Mouse (Mus musculus): ENCODE data around the gene Pigp.
"Not testable (repeated sequence)": the region's sequence is repeated elsewhere in the genome, so short reads cannot be mapped to it uniquely, and the experiment has no call there.

The Pigp gene

DNA sequence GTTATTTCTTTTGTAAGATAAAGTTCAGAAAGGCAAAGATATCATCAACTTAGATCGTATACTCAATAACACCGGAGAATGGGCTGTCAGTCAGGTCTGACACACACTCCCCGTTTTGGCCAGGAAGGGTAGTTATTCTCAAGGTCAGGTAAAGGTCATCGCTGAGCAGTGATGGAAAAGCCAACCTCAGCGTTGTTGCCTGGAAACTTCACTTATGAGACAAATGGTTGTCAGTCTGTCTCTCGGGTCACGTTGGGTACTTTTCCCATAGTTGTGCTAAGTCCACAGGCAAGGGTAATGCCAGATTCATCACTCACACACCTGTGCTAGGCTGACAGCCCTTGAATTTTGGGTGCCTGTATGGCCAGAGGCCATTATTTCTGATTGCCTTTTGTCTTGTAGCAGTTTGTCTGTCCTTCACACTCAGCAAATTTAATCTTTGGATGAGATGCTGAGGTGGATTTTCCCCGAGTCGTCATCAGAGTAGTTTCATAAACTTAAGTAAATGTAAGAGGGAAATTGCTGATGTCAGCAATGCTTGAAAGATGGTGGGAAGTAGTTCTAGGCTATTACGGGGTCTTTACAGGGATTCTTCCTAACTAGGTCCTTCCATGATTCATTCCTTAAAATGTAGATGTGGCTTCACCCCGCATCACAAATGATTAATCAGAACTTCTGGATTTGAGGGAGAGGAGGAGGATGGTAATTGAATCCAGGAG is 14.7 kb downstream of the Pigp start:
- DNase-seq, result no peak

DNA sequence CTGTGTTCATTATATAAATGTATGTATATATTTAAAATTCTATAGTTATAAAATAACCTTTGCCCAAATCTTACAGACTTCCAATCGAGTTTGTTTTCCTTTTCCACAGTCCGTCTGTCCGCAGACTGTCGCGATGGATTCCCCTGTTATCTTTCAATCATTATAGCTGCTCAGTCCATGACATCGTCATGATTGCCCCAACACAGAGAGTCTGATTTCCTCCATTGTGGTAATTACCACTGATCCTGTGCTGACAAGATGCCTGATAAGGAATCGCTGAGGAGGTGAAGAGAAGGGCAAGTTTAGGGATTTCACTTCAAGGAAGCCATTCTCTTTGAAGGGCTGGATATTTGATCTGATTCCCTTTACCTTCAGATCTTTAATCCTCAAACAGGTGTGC is 15.6 kb downstream of the Pigp start:
- no peak for DNase-seq

DNA sequence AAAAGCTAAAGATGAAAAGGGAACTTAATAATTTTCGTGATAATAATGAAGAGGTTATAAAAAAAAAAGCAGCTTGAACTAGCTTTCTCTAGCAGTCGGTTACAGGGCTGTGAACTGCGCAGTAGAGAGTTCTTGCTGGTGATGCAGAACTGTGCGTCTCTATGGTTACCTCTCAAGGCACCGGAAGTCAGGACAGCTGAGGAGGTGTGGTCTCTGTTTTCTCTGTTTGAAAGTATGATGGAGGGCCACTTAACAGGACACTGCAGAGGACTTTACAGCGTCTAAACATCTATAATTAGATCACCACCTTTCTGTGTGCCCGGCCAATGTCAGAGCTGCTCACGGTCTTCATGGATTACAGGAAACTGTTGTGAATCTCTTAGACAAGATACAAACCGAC is 17.2 kb downstream of the Pigp start:
- peak; percentile 62 for DNase-seq

DNA sequence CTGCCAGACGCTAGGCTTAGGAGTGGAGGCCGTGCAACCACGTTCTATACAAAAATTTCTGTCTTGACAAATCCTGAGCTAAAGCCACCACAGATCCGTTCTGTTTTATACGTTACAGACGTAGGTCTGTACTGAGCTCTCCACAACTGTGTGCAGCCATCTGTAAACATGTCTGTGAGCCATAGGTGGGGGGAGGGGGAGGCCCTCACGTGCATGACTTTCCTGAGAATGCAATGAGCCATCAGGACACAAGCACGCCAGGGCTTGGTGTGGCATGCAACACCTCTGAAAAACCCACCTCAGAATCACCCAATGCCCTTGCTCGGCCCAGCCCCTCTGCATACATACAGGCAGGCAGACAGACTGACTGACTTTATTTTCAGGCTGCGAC is 21.4 kb downstream of the Pigp start:
- peak; percentile 29 for DNase-seq

DNA sequence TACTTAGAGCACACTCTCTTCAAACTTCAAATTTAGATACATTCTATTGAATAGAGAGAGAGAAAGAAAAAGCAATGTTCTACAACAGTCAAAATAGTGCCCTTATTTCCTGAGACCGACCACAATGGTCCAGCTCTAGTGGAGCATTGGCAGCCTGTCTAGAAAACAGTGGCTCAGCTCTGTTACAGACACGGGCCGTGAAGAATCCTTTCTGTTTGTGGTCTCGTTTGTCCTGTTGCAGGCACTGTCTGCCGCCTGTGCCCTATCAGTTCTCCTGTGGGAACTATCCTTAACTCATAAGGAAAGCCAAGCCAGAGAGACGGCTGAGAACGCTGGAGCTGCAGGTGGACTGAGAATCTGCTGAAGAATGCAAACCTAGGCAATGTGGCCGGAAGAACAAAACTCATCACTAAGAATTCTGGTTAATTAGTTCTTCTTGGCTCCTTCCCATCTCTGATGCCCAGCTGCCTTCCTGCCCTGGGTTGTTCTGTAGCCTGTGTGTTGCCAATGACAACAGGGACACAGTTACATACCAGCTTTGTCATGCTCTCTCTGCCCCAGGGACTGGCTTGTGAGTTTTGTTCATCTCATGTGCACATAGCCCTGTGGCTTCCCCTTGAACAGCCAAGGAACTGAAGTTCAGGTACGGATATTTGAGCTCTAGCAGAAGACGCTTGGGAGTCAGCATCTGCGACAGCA is 21.9 kb downstream of the Pigp start:
- no peak for DNase-seq

DNA sequence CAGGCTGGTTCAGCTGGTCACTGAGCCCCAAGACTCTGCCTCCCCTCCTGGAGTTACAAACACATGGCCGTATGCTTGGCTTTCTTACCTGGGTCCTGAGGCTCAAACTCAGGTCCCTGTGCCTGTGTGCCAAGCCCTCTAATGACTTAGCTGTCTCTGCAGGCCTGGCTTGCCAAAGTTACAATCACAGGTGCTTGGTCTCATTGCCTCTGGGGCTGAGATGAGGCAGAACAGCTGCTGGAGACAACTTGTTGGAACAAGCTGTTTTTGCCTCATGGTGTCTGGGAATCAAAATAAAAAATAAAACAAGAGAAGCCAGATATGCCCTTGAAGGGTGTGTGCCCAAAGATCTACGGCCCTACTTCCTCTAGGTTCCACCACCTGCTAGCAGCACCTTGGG is 22.9 kb downstream of the Pigp start:
- DNase-seq, result no peak

DNA sequence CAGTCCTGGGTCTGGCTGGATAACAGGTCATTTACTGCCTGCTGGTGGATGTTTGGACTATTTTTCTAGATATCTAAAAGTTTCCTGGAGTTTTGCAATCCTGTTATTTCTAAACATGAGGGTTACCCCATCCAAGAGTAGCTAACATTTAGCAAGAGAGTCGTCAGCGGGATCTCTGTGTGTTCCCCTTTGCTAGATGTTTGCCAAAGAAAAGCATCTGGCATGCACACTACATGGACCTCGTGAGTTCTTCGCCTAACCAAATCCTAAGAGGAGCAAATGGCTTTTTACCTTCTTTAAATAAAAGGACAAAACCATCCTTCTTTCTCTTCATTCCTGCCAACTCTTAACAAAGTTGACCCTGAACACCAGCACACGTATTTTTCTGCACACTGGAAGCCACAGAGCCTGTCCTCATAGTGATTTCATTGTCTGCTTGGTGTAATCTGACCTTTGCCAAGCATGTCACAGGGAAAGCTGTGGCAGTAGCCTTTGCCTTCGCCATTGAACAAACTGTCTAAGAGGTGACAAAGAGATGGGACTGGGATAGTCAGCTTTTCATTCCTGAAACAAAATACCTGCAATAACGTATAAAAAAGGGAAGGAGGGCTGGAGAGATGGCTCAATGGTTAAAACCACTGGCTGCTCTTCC is 24.4 kb downstream of the Pigp start:
- DNase-seq, result no peak

DNA sequence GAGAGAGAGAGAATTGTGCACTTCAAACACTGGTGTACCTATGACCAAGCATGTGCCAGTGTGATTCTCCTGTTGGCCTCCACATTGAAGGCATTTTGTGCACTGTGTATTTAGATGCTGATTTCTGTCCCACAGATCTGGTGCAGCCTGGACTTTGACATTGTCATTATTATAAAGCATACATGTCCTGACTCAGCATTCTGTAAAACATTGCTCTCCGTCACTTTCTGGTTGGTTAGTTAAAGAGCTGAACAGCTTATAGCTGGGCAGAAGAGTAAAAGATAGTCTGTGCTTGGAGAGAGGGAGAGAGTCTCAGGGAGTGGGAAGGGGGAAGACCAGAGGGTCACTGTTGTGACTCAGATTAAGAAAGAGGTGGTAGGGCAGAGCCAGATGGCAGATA is 25.9 kb downstream of the Pigp start:
- DNase-seq, result no peak

DNA sequence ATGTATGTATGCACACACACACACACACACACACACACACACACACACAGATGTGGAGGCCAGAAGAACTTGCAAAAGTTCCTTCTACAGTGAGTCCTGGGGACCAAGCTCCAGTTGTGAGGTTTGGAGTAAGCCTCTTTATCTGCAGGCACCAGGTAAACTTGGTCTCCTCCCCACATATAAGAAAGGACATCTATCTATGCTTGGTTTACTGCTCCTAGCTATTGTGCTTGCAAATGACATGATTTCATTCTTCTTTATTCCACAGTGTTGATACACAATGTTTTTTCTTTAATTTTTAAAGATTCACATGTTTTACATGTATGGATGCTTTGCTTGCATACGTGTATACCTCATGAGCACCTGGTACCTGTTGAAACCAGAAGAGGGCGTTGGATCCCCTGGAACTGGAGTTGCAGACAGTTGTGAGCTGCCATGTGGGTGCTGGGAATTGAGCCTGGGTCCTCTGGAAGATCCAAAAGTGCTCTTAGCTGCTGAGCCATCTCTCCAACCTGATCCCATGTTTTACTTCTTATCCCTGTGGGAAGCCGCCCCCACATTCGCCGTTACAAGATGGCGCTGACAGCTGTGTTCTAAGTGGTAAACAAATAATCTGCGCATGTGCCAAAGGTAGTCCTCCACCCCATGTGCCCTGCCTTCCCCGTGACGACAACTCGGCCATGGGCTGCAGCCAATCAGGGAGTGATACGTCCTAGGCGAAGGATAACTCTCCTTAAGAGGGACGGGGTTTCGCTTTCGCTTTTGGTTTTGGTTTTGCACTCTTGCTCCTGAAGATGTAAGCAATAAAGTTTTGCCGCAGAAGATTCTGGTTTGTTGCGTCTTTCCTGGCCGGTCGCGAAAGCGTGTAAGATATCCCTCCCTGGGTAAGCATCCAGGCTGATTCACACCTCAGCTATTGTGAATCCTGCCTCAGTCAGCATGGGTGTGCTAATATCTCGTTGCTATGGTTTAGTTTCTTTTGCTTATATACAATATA is 32.2 kb downstream of the Pigp start:
- not testable (repeated sequence) for DNase-seq

DNA sequence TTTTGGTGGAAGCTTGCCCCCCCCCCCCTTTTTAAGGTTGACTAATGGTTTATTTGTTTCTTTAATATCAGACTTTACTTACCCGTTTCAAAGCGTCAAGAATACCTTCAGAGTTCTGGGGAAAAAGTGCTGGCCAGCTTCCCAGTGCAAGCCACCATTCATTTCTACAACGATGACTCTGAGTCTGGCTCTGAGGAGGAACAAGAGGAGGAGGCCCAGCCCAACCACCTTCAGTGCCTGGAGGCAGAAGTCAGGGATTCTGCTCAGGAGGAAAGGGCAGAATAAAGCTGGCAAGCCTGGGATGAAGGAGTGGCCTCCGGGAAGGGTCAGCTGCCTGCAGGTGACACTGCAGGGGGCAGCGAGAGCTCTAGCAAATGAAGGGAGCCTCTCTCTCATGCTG is 36.0 kb downstream of the Pigp start:
- no peak for DNase-seq

DNA sequence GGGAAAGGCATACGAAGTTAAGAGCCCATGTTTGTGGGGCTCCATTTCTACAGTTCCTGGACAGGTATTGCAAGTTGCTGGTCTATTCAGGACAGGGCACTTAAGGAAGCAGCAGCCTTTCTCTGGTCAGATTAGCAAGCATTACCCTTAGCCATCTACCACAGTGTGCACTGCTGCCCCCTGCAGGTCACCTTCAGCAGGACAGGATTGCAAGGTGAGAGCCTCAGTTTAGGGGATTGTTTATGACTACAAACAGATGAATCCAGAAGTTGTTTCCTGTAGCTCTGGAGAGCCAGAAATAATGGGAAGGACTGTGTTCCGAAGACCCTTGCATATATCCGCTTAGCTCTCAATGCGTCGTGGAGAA is 39.8 kb downstream of the Pigp start:
- DNase-seq, result peak; percentile 71

DNA sequence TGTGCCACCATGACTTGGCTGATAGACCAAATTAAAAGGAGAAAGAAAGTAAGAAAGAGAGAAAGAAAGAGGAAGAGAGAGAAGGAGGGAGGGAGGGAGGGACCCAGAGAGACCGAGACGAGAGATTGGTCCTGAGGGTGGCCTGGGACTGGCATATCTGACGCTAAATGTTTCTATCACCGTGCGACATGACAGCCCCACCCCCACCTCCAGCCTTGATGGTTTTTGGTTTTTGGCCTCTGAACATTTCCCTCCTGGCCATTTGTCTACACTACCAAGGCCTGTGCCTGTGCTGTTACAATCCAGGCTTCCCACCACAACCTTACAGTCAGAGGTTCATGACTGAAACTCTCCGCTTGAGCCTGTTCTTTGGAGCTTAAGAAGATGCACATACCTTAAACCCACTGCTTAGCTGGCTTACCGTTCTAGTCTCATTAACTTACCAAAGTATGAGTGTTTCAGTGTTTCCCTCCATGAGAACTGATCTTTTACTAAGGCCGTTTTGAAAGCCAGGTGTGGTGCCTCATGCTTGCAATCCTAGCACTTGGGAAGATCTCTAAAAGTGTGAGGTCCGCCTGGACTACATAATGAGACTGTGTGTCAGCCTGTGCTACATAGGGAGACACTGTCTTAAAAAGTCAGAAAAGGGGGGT is 40.3 kb downstream of the Pigp start:
- no peak for DNase-seq

DNA sequence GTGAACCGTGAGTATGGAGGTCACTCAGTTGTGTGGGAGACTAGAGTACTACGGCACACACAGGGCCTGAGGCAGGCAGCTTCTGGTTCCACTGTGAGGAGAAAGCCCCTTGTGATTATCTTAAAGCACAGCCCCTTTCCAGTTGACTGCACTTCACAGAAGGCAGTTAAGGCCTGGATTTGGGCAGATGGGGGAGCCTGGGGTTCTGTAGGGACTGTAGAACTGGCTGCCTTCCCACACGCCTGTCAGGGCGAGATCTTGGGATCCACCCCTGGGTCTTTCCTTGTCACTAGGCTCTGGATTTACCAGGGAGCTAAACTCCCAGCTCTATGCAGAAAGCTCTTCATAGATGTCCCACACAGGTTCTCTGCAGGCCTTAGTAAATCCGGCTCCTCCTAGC is 41.2 kb downstream of the Pigp start:
- DNase-seq, result no peak

DNA sequence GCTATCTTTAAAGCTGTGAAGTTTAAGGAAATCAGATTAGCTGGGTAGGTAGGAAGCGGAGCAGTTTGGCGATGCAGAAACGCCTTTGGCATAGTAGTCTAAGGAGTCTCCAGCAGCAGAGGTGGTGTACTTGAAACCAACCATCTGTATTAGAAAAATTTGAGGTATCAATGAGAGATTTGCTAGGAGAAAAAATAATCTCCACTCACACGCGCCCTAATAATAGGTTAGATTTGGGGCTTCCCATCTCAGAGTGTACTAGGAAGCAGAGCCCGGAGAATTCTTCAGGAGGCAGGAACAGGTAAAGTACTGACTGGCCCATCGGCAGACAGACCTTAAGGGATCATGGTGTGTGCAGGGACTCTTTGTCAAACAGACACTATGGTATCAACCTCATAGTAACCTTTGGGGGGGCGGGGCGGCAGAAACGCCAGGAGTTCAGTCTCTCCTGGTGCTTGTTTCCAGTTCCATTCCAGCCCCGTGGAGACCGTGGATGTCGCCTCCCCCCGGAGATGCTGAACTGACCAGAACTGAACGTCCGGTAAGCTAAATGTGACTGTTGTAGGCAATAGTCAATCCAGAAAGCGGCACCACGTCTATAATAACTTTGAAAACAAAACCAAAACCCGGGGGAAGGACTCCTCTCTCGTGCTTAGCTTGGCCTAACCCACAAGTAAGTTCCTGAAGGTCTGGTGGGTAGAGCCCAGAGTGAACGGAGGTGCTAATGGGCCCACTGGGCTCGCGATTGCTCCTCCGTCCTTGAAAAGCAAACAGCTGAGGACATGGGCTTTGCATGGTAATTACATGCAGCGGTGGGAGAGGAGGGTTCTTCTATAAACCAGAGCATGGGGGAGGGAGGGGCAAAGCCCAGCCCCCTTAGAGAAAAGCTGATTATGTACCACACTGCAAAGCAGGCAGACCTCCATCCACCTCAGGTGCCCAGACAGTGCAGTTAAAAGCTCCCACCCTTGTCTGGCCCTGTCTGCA is 42.5 kb downstream of the Pigp start:
- DNase-seq, result no peak

DNA sequence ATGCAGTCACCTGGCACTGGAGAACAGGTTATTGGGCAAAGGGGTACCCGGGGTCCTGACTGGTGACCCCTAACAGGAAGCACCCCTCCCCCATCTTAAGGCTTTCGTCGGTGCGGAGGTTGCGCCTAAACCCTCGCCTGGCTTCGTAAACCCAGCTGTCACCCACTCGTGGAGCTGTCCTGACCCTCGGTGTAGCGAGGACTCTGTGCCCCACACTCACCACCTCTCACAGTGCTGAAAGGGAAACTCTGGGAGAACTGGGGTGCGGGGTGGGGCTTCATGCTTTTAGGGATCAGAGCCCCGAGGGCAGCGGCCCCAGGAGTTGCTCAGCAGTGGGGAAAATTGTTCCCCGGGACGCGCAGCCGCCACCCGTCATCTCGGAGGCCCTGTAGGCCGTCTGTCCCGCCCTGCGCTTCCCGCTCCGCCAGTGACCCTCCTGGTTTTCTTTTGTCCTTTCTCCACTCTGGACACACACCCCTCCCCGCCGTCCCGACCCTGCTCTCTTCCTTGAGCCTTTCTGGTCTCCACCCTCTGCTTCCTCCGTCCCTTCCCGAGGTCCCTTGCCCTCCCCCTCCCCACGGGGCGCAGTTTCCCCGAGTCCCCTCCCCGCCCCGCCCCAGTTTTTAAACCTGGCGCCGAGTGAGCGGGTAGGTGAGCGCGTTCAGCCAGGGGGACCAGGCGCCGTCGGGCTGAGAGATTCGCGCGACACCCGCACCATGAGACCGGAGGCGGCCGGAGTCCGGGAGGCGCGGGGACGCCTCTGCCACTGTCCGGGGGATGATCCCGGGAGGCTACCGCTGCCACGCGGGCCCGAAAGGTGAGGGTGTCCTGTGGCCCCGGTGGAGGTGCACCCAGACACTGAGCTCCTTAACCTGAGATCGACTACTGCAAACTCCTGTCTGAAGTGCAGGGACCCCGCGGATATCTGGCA is 43.6 kb downstream of the Pigp start, which contains the start of gene Ripply3:
Ripply3 (plus strand) TSS at position 640 of the 931 bp plus-strand sequence.
- DNase-seq, result peak; percentile 25

DNA sequence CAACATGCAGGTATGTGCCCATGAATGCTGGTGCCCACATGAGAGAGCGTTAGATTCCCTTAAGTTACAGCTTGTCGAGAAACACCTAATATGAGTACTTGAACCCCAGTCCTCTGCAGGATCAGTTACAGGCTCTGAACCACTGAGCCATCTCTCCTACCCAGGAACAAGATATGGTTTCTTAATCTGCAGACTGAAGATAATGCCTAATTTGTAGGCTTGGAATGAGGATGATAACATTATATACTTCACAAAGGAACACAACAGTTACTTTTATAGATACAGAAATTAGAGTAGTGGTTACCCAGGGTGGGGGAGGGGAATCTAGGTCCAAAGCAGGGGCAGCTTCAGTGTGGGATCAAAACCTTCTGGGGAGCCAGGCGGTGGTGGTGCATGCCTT is 45.6 kb downstream of the Pigp start:
- DNase-seq, result no peak

DNA sequence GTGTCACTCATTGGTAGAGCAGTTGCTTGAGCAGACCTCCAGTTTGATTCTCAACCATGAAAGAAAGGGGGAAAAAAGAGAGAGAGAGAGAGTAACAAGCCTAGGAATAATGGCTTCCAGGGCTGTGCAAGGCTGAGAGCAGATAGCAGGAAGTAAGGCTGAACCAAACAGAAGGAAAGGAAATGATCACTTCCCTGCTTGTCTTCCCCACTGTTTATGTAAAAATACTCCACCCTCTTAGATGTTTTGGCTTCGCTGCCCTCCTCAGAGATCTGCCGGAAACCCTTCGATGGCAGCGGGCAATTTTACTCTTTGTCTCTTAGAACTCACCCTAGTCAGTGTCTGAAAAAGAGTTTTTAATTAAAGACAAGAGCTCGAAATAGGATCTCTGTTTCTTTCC is 48.0 kb downstream of the Pigp start:
- no peak for DNase-seq

DNA sequence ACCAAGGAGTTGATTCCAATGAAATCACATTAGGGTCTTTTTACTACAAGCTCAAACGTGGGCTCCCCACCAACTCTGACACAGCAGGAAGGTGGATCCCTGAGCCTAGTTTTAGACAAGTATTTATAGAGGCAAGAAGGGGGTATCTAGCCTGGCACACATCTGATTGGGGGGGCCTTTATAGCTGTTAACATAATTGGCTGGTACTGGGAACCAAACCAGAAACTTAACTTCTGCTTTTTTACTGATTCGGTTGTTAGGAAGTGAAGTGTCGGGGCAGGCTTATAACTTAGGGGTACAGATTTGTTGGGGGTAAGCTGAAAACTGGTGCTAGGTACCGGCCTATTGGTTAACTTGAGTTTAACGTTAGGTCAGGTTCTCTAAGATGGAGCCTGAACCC is 51.4 kb downstream of the Pigp start:
- no peak for DNase-seq

DNA sequence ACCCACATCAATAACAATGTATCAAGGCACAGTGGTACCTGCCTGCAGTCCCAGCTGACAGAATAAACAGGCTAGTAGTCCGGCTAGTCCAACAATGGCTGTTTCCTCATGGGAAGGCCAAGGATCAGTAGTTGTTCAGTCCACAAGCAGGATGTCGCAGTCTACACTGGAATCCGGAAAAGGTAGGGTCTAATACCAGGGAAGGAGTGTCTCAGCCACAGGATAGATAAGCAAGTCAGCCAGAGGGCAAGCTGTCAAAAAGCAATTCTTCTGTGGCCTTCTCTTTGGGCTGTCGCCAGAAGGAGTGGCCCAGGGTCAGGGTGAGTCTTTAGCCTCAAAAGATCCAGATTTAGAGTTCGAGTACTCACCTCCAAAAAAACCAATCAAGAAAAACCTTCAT is 53.9 kb downstream of the Pigp start:
- no peak for DNase-seq

DNA sequence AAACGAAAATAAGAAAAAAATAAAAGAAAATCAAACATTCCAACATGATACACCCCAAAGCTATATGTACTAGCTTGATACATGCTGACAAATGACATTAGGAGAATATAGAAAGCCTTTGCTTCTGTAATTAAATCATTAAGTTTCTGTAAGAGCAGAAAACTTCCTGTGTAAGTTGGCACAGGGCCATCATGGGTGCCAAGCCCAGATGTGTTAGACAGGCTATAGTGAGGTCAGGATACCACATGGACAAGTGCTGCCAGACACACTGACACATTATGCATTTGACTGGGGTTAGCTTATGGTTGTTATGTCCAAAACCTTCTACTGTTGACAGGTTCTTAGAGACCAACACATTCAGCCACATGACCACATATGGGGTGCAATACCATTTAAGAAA is 56.4 kb downstream of the Pigp start:
- DNase-seq, result no peak

All from thymus, postnatal 14 days (tissue).